Mouse (Mus musculus): ENCODE measurements around the gene Dync1li2.

Dync1li2 gene

GRCm38 (mm10) chr8:104383296-104383695 lies 59.6 kb downstream of the Dync1li2 start:
- DNase-seq (ENCODE audit: low spot score in 2 of 2) = no peak

DNA sequence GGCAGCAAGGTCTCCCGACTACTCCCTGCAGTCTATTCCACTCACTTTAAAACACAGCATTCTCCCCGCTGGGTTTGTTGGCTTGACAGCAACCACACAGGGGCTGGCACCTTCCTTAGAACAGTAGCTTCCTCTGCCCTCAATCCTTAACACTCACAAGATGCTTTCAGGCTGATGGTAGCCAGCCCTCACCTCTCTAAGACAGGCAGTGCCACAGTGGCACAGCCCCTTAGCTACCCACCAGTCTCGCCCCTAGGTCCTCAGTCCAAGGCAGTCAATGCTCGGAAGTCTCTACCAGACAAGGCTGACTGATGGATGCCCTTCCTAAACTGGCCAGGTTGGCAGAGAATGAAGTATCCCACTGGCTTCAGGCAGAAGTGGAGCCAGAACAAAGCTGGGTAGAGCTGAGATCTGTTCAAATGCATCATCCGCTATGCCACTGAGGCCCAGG lies 61.9 kb downstream of the Dync1li2 start:
- DNase-seq (ENCODE audit: low spot score in 2 of 2) = no peak

GRCm38 (mm10) chr8:104380269-104380668 lies 62.6 kb downstream of the Dync1li2 start:
- DNase-seq (ENCODE audit: low spot score in 2 of 2) = no peak

GRCm38 (mm10) chr8:104379301-104379836 lies 63.5 kb downstream of the Dync1li2 start:
- DNase-seq (ENCODE audit: low spot score in 2 of 2) = no peak

- DNase-seq (ENCODE audit: low spot score in 2 of 2) = no peak
Measured at GRCm38 (mm10) chr8:104376669-104377068, 66.2 kb downstream of the Dync1li2 start.

DNA sequence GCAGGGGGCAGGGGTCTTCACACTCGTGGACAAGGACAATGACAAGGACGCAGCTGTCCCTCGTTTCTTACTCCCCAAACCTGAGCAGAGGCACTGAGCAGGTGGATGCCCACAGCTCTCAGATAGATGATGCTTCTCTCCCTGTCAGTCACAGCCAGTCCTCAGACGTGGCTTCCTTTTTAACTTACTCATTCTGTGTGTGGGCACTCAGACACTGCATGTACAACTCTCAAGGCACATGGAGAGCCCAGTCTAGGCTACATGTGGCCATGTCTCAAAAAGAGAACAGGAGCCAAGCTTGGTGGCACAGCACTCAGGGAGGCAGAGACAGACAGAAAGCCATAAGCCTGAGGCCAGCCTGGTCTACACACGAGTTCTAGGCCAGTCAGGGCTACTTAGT lies 66.9 kb downstream of the Dync1li2 start:
- DNase-seq (ENCODE audit: low spot score in 2 of 2) = no peak

DNA sequence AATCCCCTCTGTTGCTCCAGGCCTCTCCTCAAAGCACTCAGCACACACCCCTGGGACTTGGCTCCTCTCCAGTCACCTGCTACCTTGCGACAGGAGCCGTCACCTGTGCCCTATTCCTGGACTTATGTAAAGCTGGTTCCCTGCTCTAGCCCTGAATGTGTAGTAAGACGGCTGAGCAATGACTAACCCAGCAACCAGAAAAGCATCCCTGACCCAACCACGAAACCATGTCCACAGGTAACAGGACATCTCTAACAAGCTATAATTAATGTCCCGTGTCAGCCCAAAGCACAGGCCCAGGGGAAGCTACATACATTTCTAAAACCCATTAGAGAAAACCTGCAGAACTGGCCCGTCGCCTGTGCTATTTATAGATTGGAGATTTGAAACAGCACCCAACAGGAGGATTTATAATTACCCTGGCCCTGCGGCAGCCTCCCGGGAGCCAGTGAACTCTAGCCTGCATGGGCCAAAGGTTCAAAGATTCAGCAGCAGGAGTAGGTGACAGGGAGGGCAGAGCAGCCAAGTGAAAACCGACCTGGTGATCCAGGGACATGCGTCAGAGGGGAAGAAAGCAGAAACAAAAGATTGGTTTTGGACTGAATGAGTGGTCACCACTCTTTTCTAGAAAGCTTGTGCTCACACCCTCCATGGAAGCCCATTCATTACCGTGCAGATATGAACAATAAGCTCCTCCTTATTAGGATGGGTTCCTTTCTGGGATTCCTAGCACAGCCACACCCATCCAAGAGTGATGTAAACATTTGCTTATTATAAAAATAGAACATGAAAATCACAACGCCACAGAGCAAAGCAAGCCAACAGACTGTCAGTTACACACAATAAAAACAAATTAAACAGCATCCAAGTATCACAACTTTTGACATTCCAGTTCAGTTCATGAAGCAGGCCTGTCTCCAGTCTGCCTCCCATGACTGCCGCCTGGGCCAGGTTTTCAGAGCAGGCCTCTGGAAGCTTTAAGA lies 67.7 kb downstream of the Dync1li2 start:
- DNase-seq (ENCODE audit: low spot score in 2 of 2) = no peak

- DNase-seq (ENCODE audit: low spot score in 2 of 2) = no peak
Measured at GRCm38 (mm10) chr8:104374269-104374668, 68.6 kb downstream of the Dync1li2 start.

- no peak for DNase-seq (ENCODE audit: low spot score in 2 of 2)
Measured at GRCm38 (mm10) chr8:104373779-104374178, 69.1 kb downstream of the Dync1li2 start.

- DNase-seq (ENCODE audit: low spot score in 2 of 2) = no peak
Measured at GRCm38 (mm10) chr8:104371121-104371520, 71.7 kb downstream of the Dync1li2 start.

DNA sequence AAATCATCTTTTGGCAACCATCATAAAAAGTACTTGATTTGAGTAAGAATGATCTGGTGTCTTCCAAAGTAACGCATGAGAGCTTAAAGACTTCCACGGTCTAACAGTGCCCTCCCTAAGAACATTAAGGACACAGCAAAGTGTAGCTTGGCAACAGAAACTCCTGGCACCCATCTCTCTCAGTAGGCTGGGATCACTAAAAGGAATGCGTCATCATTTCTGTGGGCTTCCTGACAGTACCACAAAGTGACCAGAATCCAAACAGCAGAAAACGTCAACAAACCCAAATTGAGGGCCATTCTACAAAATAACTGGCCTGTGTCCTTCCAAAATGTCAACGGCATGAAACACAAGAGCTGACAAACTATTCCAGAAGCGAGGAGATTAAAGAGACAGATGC lies 72.8 kb downstream of the Dync1li2 start:
- no peak for DNase-seq (ENCODE audit: low spot score in 2 of 2)

GRCm38 (mm10) chr8:104369591-104369990 lies 73.3 kb downstream of the Dync1li2 start:
- no peak for DNase-seq (ENCODE audit: low spot score in 2 of 2)
